Mouse (Mus musculus): ENCODE measurements around the gene Grap. TPM values are rescaled to one million over a fixed set of nuclear protein-coding genes. Genes with fewer than 3 reads are reported as not detected.

Gene Grap
- polyA plus RNA-seq, 1 experiment from 2014 or later = 7.3 TPM

DNA sequence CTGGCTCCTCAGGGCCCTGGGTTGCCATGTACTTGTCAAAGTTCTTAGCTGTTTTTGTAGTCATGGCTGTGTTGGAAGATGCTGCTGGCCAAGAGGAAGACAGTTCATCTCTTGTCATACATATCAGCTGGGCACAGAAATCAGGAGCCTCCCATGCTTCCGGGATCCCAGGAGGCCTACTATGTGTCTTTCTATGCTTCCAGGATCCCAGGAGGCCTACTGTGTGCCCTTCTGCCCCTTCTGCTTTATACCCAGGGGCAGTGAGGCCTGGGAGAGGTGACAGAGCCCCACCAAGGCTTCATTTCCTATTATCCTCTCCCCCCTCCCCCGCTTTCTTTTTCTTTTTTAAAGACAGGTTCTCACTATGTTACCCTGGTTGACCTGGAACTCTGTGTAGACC lies 52.5 kb downstream of the Grap start:
- Histone ChIP-seq H3K4me2 (replicated peaks) (no peak overlapping the region), H3K4me1 (peaks cover 14% of the 10 kb centered on the region), H3K36me3 (no peaks in the 10 kb centered on the region), H3K9me3 (replicated peaks) (no peaks in the 10 kb centered on the region), H3K4me3 (no peak overlapping the region), H3K27me3 (peaks cover 6% of the 10 kb centered on the region; the same call in 1 of the 2 replicates), H3K27ac (no peak overlapping the region), H3K9ac (no peak overlapping the region)
- 83% methylated on average over 2 of the region's 2 CpGs for WGBS
- no peak for ATAC-seq (ENCODE audit: low FRiP score)

- H3K4me3 ChIP-seq = no peak overlapping the region
- ATAC-seq (ENCODE audit: low FRiP score) = no peak
- H3K36me3 ChIP-seq = no peaks in the 10 kb centered on the region
- peaks cover 5% of the 10 kb centered on the region; the same call in 1 of the 2 replicates for H3K27me3 ChIP-seq
- no peak overlapping the region for H3K4me2 ChIP-seq (replicated peaks)
- 73% methylated on average over 4 of the region's 4 CpGs for WGBS
- no peak overlapping the region for H3K9ac ChIP-seq
- peaks cover 14% of the 10 kb centered on the region for H3K4me1 ChIP-seq
- no peaks in the 10 kb centered on the region for H3K9me3 ChIP-seq (replicated peaks)
- H3K27ac ChIP-seq = no peak overlapping the region
Observed at GRCm38 (mm10) chr11:61706232-61706631, 53.2 kb downstream of the Grap start.

DNA sequence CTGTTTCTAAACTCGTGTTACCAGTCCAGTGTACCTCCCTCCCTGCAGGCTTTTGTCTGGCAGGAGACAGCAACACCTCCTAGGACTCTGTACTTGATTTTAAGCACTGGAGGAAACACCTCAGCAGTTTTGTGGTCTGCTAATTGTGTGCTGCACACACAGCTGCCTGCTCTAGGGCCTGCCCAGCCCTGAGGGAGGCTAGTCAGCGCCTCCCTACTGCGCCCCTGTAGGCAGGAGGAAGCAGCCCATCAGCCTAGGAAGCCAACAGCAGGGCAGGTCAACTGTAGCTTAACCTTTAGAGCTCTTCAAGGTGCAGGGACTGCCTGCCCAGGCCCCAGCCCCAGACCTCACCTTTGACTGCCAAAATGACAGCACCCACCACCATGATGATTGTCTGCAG lies 55.9 kb downstream of the Grap start:
- Histone ChIP-seq H3K4me2 (replicated peaks) (no peak overlapping the region), H3K9me3 (replicated peaks) (no peaks in the 10 kb centered on the region), H3K27ac (no peak overlapping the region), H3K4me1 (0 out of 2 replicates have a peak, but pooled peaks cover 4% of the 10 kb centered on the region), H3K4me3 (no peak overlapping the region), H3K27me3 (no peaks in the 10 kb centered on the region), H3K36me3 (no peaks in the 10 kb centered on the region), H3K9ac (no peak overlapping the region)
- no peak for ATAC-seq (ENCODE audit: low FRiP score)
- WGBS = 65% methylated on average over 3 of the region's 3 CpGs

GRCm38 (mm10) chr11:61713157-61713855 lies 60.2 kb downstream of the Grap start:
- 54% methylated on average over 15 of the region's 15 CpGs for WGBS
- Histone ChIP-seq H3K4me3 (no peak overlapping the region), H3K27me3 (no peaks in the 10 kb centered on the region), H3K4me1 (0 out of 2 replicates have a peak, but pooled peaks cover 4% of the 10 kb centered on the region), H3K9ac (no peak overlapping the region), H3K4me2 (replicated peaks) (no peak overlapping the region), H3K36me3 (no peaks in the 10 kb centered on the region), H3K9me3 (replicated peaks) (no peaks in the 10 kb centered on the region), H3K27ac (no peak overlapping the region)
- ATAC-seq (ENCODE audit: low FRiP score) = no peak

GRCm38 (mm10) chr11:61714346-61715117 lies 61.5 kb downstream of the Grap start:
- Histone ChIP-seq H3K4me3 (no peak overlapping the region), H3K9ac (no peak overlapping the region), H3K27ac (no peak overlapping the region), H3K4me1 (no peaks in the 10 kb centered on the region), H3K36me3 (no peaks in the 10 kb centered on the region), H3K9me3 (replicated peaks) (no peaks in the 10 kb centered on the region), H3K4me2 (replicated peaks) (no peak overlapping the region), H3K27me3 (no peaks in the 10 kb centered on the region)
- WGBS = 44% methylated on average over 11 of the region's 11 CpGs
- peak; percentile 76 for ATAC-seq (ENCODE audit: low FRiP score)

DNA sequence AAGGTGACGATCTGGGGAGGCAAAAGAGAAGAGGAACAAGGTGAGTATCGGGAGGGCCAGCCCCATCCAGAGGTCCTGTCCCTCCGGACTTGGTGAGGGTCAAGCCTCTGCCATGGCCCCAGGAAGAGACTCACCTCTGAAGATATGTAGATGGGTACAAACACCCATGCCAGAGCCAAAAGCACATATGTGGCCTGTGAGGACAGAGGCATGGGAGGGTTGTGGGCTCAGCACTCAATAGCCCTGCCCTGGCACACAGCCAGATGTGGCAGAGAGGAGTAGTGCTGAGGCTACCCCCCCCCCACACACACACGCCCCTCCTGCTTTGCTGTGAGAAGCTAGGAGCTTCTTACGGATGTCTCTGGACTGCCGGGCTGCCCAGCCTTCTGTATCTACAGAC lies 62.1 kb downstream of the Grap start:
- Histone ChIP-seq H3K9ac (no peak overlapping the region), H3K27ac (no peak overlapping the region), H3K4me1 (no peaks in the 10 kb centered on the region), H3K4me2 (replicated peaks) (no peak overlapping the region), H3K27me3 (no peaks in the 10 kb centered on the region), H3K36me3 (no peaks in the 10 kb centered on the region), H3K4me3 (no peak overlapping the region), H3K9me3 (replicated peaks) (no peaks in the 10 kb centered on the region)
- peak; percentile 22; the same call in 1 of the 2 replicates for ATAC-seq (ENCODE audit: low FRiP score)
- 74% methylated on average over 6 of the region's 6 CpGs for WGBS

- H3K36me3 ChIP-seq = no peaks in the 10 kb centered on the region
- H3K27me3 ChIP-seq = no peaks in the 10 kb centered on the region
- no peak for ATAC-seq (ENCODE audit: low FRiP score)
- no peak overlapping the region for H3K9ac ChIP-seq
- no peak overlapping the region for H3K4me2 ChIP-seq (replicated peaks)
- H3K4me3 ChIP-seq = no peak overlapping the region
- H3K27ac ChIP-seq = no peak overlapping the region
- WGBS = 67% methylated on average over 5 of the region's 5 CpGs
- no peaks in the 10 kb centered on the region for H3K4me1 ChIP-seq
- no peaks in the 10 kb centered on the region for H3K9me3 ChIP-seq (replicated peaks)
Observed at GRCm38 (mm10) chr11:61717990-61718389, 64.9 kb downstream of the Grap start.

- no peak for ATAC-seq (ENCODE audit: low FRiP score)
- no peaks in the 10 kb centered on the region for H3K27me3 ChIP-seq
- no peaks in the 10 kb centered on the region for H3K36me3 ChIP-seq
- H3K27ac ChIP-seq = no peak overlapping the region
- H3K4me2 ChIP-seq (replicated peaks) = no peak overlapping the region
- H3K4me3 ChIP-seq = no peak overlapping the region
- WGBS = 56% methylated on average over 3 of the region's 3 CpGs
- H3K9me3 ChIP-seq (replicated peaks) = no peaks in the 10 kb centered on the region
- H3K9ac ChIP-seq = no peak overlapping the region
- no peaks in the 10 kb centered on the region for H3K4me1 ChIP-seq
Observed at GRCm38 (mm10) chr11:61719387-61719786, 66.3 kb downstream of the Grap start.

GRCm38 (mm10) chr11:61719826-61720225 lies 66.8 kb downstream of the Grap start:
- Histone ChIP-seq H3K27ac (no peak overlapping the region), H3K4me3 (no peak overlapping the region), H3K9ac (no peak overlapping the region), H3K36me3 (no peaks in the 10 kb centered on the region), H3K9me3 (replicated peaks) (no peaks in the 10 kb centered on the region), H3K4me2 (replicated peaks) (no peak overlapping the region), H3K27me3 (no peaks in the 10 kb centered on the region), H3K4me1 (no peaks in the 10 kb centered on the region)
- 63% methylated on average over 8 of the region's 8 CpGs for WGBS
- no peak for ATAC-seq (ENCODE audit: low FRiP score)

DNA sequence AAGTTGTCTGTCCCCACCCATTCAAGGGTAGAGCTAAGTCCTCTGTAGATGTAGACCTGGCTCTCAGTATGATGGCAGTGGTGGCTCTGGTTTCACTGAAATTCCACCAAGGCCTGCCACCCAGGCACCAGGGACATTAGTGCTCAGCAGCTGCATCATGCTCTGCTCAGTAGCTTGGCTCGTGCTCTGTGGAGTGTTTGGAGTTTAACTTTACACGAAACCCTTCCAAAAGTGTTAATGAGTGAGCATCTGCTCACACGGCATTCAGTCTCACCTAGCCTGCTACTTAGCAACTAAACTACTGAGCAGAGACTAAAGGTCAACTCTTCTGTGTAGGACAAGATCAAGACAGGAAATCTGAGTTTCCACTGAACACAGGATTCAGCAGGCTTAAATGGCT lies 67.6 kb downstream of the Grap start, which contains the start of gene Slc5a10:
Gene Slc5a10, minus strand, starts transcription at position 191 of the 400 bp plus-strand sequence.
- H3K27me3 ChIP-seq = no peaks in the 10 kb centered on the region
- 90% methylated on average over 3 of the region's 3 CpGs for WGBS
- no peak within 1 kb of the TSS for H3K4me3 ChIP-seq
- H3K9ac ChIP-seq = no peak within 1 kb of the TSS
- no peaks in the 10 kb centered on the region for H3K4me1 ChIP-seq
- H3K27ac ChIP-seq = no peak within 1 kb of the TSS
- H3K9me3 ChIP-seq (replicated peaks) = no peaks in the 10 kb centered on the region
- H3K36me3 ChIP-seq = no peaks in the 10 kb centered on the region
- ATAC-seq (ENCODE audit: low FRiP score) = no peak
- H3K4me2 ChIP-seq (replicated peaks) = no peak within 1 kb of the TSS

- H3K4me2 ChIP-seq (replicated peaks) = no peak overlapping the region
- no peak overlapping the region for H3K27ac ChIP-seq
- no peak for ATAC-seq (ENCODE audit: low FRiP score)
- WGBS = 61% methylated on average over 5 of the region's 5 CpGs
- H3K4me3 ChIP-seq = no peak overlapping the region
- H3K27me3 ChIP-seq = no peaks in the 10 kb centered on the region
- H3K4me1 ChIP-seq = no peaks in the 10 kb centered on the region
- no peak overlapping the region for H3K9ac ChIP-seq
- H3K36me3 ChIP-seq = peaks cover 6% of the 10 kb centered on the region; the same call in 1 of the 2 replicates
- H3K9me3 ChIP-seq (replicated peaks) = no peaks in the 10 kb centered on the region
Observed at GRCm38 (mm10) chr11:61722077-61722476, 69.0 kb downstream of the Grap start.
